Mouse (Mus musculus): ENCODE measurements at regions not wholly inside any gene's neighbourhood (a gene's known extent, or its start where the extent isn't known, plus 50 kb on each side); places are given as distances from the start of the nearest gene placed in this dataset.

DNA sequence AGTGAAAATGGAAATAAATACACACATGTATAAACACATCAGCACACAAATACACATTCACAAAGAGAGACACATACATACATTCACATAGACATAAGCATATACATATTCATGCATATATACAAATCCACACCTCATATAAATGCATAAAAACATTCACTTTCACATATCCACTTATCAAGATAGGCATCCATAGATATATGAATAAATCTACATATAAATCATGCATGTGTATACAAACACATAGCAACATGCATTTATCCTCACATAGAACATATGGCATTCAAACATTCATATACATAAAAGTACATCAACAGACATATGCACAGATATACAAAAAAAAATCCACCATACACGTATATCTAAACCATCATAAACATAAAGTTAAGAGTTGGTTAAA is 266.9 kb downstream of the Rab28 start:
- TF ChIP-seq CTCF (IDR thresholded peaks at IDR 0.05; ENCODE audit: borderline replicate concordance, insufficient read depth, low read depth, low read length): no peak
- no peak for TF ChIP-seq POLR2A (IDR thresholded peaks at IDR 0.05; ENCODE audit: borderline replicate concordance, insufficient read depth, low read length)

Data from cerebellum, adult 2 months (tissue).